Mouse (Mus musculus): ENCODE measurements around the gene Ilvbl.
A peak's percentile ranks its signal among the peaks of the same experiment; 100 is the strongest.
"Not testable (repeated sequence)": the region's sequence is repeated elsewhere in the genome, so short reads cannot be mapped to it uniquely, and the experiment has no call there.

The Ilvbl gene

DNA sequence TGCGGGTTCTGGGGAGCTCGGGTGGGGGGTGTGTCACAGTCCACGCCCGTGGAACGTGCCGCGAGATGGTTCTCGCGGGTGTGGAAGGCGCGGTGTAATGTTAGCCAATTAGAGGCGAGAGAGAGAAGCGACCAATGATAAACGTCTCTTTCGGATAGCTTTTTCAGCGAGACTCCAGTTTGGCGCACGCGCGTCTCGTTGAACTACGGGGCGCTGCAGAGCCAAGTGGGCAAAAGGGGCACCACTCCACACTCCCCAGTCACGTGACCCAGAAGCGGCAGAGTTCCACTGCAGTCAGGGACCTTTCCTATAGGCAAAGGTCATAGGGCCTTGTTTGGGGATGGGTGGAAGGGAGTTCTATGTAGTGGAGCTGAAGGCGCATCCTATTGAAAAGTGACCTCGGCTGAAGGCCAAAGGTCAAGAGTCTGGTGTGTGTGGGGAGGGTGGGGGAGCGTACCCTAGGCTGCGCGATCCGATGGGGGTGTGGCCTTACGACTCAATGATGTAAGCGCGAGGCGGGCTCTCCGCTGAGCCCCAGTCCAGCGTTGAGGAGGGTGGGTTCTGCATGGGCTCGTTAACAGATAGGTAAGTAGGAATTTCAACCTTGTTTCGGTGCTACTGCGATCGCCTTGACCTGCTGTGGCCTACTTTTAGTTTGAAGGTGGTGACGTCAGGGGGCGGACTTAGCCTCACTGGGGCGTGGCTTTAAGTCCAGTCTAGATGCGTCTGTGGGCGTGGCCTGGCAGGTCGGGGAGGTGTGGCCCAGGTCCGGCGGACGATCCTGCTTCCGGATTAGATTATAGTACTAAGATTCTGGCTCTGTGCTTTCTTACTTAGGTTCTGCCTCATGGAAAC, at the start of gene Ilvbl:
Gene Ilvbl, plus strand, starts transcription at position 97 of the 855 bp plus-strand sequence.
- peak; percentile 90 for DNase-seq (ENCODE audit: low read depth, low spot score)

- not testable (repeated sequence) for DNase-seq (ENCODE audit: low read depth, low spot score)
These were observed 49.1 kb upstream of the Ilvbl start for GRCm38 (mm10) chr10:78525071-78525470.

DNA sequence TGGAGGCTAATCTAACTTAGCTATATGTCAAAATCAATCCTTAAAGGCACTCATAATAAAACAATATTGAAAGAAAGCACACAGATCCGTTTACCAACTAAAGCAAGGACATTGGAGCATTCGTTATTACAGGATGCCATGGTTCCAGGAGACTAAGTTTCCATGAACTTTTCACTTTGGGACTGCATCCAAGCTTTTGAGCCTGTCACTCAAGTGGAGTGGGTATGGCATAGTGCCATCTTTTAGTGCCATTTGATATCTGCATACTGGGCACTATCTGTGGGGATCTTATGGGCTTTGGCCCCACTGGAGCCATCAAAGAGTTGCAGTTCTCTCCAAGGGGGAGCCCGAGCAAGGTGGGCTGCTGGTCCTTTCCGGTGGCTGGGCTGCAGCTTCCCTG, 48.6 kb upstream of the Ilvbl start:
- no peak for DNase-seq (ENCODE audit: low read depth, low spot score)

DNA sequence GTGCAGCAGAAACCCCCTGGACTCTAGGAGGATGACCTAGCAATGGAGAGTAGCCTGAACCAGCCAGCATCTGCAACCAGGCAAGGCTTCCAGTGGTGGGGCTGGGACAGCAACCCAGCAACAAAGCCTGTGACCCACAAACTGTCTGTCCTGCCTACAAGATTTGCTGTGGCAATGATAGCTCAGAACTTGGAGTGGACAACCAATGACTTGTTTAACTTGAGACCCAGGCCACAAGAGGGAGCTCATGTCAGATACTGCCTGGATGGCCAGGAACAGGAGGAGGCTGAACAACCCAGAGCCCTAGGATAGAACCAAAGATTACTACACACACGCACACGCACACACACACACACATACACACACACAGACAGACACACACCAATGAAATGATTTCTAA, 33.2 kb upstream of the Ilvbl start:
- no peak for DNase-seq (ENCODE audit: low read depth, low spot score)

DNA sequence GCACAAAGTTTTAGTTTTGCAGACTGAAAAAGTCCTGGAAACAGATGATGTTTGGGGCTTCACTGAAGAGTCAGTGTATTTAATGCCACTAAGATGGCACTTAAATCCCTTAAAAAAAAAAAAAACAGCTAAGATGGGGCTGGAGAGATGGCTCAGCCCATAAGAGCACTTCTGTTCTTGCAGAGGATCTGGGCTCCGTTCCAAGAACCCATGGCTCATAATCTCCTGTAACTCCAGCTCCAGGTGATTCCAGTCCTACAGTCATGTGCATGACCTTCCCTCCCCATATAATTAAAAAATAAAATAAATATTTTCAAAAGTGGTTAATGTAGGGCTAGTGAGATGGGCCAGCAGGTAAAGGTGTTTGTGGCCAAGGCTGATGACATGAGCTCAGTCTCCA, 9.1 kb upstream of the Ilvbl start:
- no peak for DNase-seq (ENCODE audit: low read depth, low spot score)

DNA sequence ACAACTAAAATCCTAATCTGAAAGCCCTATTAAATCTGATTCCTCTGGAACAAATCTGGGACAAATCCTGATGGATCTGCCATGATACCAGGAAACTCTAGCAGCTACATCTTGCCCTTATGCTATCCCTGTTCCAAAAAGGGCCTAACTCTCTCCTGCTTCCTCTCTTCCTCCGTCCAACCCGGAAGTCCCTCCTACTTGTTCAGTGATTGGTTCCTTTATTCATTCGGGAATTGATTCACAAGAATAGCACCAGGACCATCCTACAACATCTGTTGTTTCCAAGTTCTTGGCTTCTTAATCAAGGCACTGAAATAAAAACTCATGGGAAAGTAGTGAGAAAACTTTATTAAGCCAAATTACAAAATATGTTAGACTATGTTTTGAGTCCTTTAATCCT, 5.0 kb upstream of the Ilvbl start:
- DNase-seq (ENCODE audit: low read depth, low spot score): no peak

- no peak for DNase-seq (ENCODE audit: low read depth, low spot score)
These were observed 4.5 kb upstream of the Ilvbl start for GRCm38 (mm10) chr10:78569686-78570085.

- no peak for DNase-seq (ENCODE audit: low read depth, low spot score)
These were observed 3.7 kb upstream of the Ilvbl start for GRCm38 (mm10) chr10:78570416-78570815.

- DNase-seq (ENCODE audit: low read depth, low spot score): no peak
These were observed 3.2 kb upstream of the Ilvbl start for GRCm38 (mm10) chr10:78570897-78571296.

- DNase-seq (ENCODE audit: low read depth, low spot score): no peak
These were observed 920 bp upstream of the Ilvbl start for GRCm38 (mm10) chr10:78573226-78573625.

GRCm38 (mm10) chr10:78575105-78575632, 1.0 kb downstream of the Ilvbl start:
- no peak for DNase-seq (ENCODE audit: low read depth, low spot score)

GRCm38 (mm10) chr10:78575690-78576089, 1.5 kb downstream of the Ilvbl start:
- DNase-seq (ENCODE audit: low read depth, low spot score): no peak

DNA sequence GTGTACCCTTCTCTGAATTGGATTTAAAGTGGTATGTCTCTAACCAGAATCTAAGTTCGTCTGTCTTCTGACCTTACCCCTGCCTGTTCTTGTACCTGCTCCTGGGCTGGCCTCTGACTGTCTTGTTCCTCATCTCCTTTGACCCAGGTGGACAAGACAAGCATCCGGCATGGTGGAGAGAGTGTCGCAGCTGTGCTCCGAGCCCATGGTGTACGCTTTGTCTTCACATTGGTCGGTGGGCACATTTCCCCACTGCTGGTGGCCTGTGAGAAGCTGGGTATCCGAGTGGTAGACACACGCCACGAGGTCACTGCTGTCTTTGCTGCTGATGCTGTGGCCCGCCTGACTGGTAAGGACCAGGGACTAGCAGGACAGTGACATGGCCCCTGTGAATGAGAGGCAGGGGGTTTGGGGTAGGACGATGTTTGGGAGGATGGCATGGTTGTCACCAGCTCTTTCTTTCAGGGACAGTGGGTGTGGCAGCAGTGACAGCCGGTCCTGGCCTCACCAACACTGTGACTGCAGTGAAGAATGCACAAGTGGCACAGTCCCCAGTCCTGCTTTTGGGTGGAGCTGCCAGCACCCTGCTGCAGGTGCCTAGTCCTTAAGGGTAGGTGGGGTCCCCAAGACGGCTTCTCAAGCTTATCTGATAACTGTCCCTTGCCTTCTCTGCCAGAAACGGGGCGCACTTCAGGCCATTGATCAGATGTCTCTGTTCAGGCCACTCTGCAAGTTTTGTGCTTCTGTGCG, 2.5 kb downstream of the Ilvbl start:
- no peak for DNase-seq (ENCODE audit: low read depth, low spot score)

GRCm38 (mm10) chr10:78578204-78578603, 4.1 kb downstream of the Ilvbl start:
- no peak for DNase-seq (ENCODE audit: low read depth, low spot score)

DNA sequence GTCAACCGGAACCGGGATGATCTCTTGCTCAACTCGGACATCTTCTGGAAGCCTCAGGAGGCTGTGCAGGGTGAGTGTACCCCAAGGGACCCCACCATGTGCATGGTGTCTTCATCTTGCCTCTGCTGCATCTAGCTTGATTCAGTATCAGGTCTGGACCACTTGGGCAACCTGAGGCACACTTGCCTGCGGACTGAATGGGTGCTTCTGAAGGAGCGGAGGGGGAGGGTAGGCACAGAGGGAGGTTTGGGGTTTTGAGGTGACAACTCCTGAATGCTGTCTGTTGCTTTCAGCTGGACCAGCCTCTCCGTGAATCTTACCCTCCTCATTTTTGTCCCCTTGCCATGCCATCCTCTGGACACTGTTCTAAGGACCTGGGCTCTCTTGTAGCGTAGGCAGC, 7.0 kb downstream of the Ilvbl start:
- no peak for DNase-seq (ENCODE audit: low read depth, low spot score)

- DNase-seq (ENCODE audit: low read depth, low spot score): no peak
These were observed 9.2 kb downstream of the Ilvbl start for GRCm38 (mm10) chr10:78583347-78583746.

GRCm38 (mm10) chr10:78583939-78584338, 9.8 kb downstream of the Ilvbl start:
- DNase-seq (ENCODE audit: low read depth, low spot score): no peak

DNA sequence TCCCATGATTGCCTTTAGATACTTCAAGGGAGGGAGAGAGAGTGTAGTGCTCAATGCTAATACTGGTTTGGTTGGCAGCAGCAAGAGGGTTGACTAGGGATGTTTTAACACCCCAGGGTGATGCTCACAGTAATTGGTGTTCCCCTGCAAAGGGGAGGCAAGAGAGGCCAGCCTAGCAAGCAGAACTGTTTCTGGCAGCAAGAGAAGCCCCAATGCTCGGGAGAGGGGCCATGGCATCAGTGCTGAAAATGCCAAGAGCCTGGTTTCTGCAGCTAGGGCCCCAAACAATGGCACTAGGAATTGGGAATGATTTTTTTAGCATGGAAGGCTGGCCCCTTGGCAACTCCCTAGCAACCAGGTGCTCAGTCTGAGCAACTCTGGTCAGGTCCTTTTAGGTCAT, 10.8 kb downstream of the Ilvbl start:
- DNase-seq (ENCODE audit: low read depth, low spot score): no peak

DNA sequence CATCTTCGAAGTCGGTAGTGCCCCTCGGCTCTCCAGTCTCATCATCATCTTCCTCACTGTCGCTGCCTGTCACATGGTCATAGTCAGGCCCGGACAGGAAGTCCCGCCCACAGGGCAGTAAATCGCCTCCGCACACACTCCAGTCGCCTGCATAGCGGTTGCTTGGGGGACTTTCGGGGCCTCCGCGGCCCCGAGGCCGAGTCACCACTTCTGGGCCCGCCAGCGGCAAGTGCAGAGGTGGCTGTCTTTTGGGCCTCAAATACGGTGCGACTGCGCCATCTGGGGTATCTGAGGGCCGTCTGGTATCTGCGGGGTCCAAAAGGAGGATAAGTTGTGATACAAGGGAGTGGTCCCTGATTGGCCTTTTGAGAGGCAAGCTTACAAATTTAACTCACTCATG, 11.5 kb downstream of the Ilvbl start:
- no peak for DNase-seq (ENCODE audit: low read depth, low spot score)

- no peak for DNase-seq (ENCODE audit: low read depth, low spot score)
These were observed 11.9 kb downstream of the Ilvbl start for GRCm38 (mm10) chr10:78586026-78586425.

GRCm38 (mm10) chr10:78589291-78589690, 15.1 kb downstream of the Ilvbl start:
- no peak for DNase-seq (ENCODE audit: low read depth, low spot score)

DNA sequence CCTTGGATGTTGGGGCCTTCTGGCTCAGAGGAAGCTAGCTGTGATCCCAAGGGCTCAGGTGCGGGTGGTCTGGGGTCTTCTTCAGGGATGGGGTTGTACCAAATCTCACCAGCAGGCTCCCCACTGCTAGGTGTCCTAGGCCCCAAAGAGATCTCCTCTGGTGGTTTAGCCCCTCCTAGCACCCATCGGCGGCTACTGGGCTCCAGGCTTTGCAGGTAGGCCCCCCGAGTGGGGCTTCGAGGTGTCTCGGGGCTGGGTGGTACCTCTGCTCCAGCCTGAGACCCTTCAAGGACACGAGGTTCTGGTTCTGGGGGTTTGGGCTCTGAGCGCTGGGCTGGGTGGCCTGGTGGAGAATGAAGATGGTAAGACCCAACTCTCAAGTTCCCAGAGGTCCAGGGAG, 15.8 kb downstream of the Ilvbl start:
- DNase-seq (ENCODE audit: low read depth, low spot score): no peak

- no peak for DNase-seq (ENCODE audit: low read depth, low spot score)
These were observed 16.6 kb downstream of the Ilvbl start for GRCm38 (mm10) chr10:78590744-78591143.
